Comparison of ENCODE assay signal across 29 mouse cellular contexts in the genomic region with DNA sequence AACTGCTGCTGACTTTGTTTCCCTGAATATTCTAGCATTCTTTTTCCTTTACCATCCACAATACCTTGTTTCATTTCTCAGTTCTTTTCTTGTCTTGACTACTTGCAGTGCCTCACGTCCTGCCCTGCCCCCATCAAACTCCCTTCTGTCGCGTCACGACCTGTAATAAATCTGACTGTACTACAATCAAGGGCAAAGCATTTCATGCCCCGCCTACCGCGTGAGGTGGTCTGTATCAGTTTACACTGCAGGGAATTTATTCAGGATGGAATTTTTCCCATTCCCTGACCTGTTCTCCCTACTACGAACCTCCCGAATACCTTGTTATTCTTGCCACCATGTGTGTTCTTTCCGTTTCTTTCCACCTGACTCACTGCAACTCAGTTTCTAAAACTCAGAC. TPM values are rescaled to one million over a fixed set of nuclear protein-coding genes. Genes with fewer than 3 reads are reported as not detected.
DNase-seq lines count a peak whose midpoint lies in the region; ATAC-seq lines count a peak whose summit lies in the region.
"Had no signal": no experiment of that assay in that cellular context is flagged by ENCODE, and none has a peak within 500 bp of the region (broad histone marks: within the 10 kb centered on the region; RNA-seq: fewer than 3 reads in every experiment).

No protein-coding gene starts in this region.

- H3K36me3 ChIP-seq in heart, embryonic 10.5 days, result no peaks in the 10 kb centered on the region
- no peaks in the 10 kb centered on the region for H3K36me3 ChIP-seq in forebrain, embryonic 14.5 days (ENCODE audit: control insufficient read depth, insufficient read depth, low read length)
- H3K36me3 ChIP-seq: embryonic facial prominence, embryonic 13.5 days; forebrain, embryonic 15.5 days; limb, embryonic 13.5 days; liver, embryonic 13.5 days had no signal

- no peak overlapping the region for H3K9ac ChIP-seq in forebrain, embryonic 14.5 days (ENCODE audit: low read length)
- H3K9ac ChIP-seq: embryonic facial prominence, embryonic 13.5 days; forebrain, embryonic 15.5 days; limb, embryonic 13.5 days; liver, embryonic 13.5 days; lung, embryonic 14.5 days had no signal

- 72% methylated on average over 10 of the region's 10 CpGs for WGBS in heart, embryonic 10.5 days
- 86% methylated on average over 10 of the region's 10 CpGs for WGBS in forebrain, embryonic 14.5 days

- no peak overlapping the region for H3K4me2 ChIP-seq in forebrain, embryonic 14.5 days (ENCODE audit: low read length)
- H3K4me2 ChIP-seq: embryonic facial prominence, embryonic 13.5 days; forebrain, embryonic 15.5 days; heart, embryonic 11.5 days; limb, embryonic 13.5 days; liver, embryonic 13.5 days; lung, embryonic 14.5 days had no signal

- H3K4me1 ChIP-seq in heart, embryonic 10.5 days, result no peaks in the 10 kb centered on the region
- no peaks in the 10 kb centered on the region for H3K4me1 ChIP-seq in forebrain, embryonic 14.5 days (ENCODE audit: control insufficient read depth, insufficient read depth, low read length)
- H3K4me1 ChIP-seq: embryonic facial prominence, embryonic 13.5 days; forebrain, embryonic 15.5 days; liver, embryonic 13.5 days had no signal

- DNase-seq in heart, adult 11 months, result peak; percentile 64
- no peak for DNase-seq in heart, embryonic 10.5 days (ENCODE audit: low spot score)
- peak; percentile 47 for DNase-seq in adrenal gland, postnatal 10 days
- peak; percentile 14 for DNase-seq in embryo, embryonic 11.5 days (ENCODE audit: low read depth, low spot score)
- DNase-seq in mesoderm, embryonic 11.5 days (ENCODE audit: low read depth, low spot score), result peak; percentile 61
- no peak for DNase-seq in urinary bladder, adult 2 months (ENCODE audit: low spot score)
- DNase-seq in urinary bladder, postnatal 4 days (ENCODE audit: low spot score in 2 of 2), result no peak
- no peak for DNase-seq in forebrain, embryonic 14.5 days (ENCODE audit: low spot score)
- DNase-seq: cerebellum, adult 18-20 months; cerebellum, postnatal 25 days; gastrocnemius, postnatal 36 days; heart, postnatal 10 days; kidney, postnatal 14 days; layer of hippocampus, adult 9-11 months; liver, embryonic 13.5 days; lung, embryonic 14.5 days; lung, postnatal 36 days; retina, postnatal 1 day; thymus, postnatal 14 days had no signal

- ATAC-seq in forebrain, embryonic 14.5 days, result no peak
- ATAC-seq: forebrain, embryonic 15.5 days had no signal

- no peak overlapping the region for H3K27ac ChIP-seq in heart, embryonic 10.5 days
- H3K27ac ChIP-seq in forebrain, embryonic 14.5 days (ENCODE audit: low read depth, low read length), result no peak overlapping the region
- H3K27ac ChIP-seq: embryonic facial prominence, embryonic 13.5 days; forebrain, embryonic 15.5 days; left cerebral cortex, adult 2 months; limb, embryonic 13.5 days; liver, embryonic 13.5 days had no signal

- no peak overlapping the region for H3K4me3 ChIP-seq in heart, embryonic 10.5 days
- H3K4me3 ChIP-seq in forebrain, embryonic 14.5 days (ENCODE audit: low read depth, low read length), result no peak overlapping the region
- H3K4me3 ChIP-seq: embryonic facial prominence, embryonic 13.5 days; forebrain, embryonic 15.5 days; left cerebral cortex, adult 2 months; limb, embryonic 13.5 days; liver, embryonic 13.5 days had no signal

- no peaks in the 10 kb centered on the region for H3K9me3 ChIP-seq in heart, embryonic 10.5 days
- no peaks in the 10 kb centered on the region for H3K9me3 ChIP-seq in forebrain, embryonic 14.5 days (replicated peaks; ENCODE audit: control insufficient read depth, low read length)
- H3K9me3 ChIP-seq: embryonic facial prominence, embryonic 13.5 days; forebrain, embryonic 15.5 days; limb, embryonic 13.5 days; liver, embryonic 13.5 days had no signal

- no peaks in the 10 kb centered on the region for H3K27me3 ChIP-seq in heart, embryonic 10.5 days (ENCODE audit: insufficient read depth, poor library complexity, severe bottlenecking)
- H3K27me3 ChIP-seq in forebrain, embryonic 14.5 days (replicated peaks; ENCODE audit: control insufficient read depth, insufficient read depth, low read length), result no peaks in the 10 kb centered on the region
- H3K27me3 ChIP-seq: CH12.LX; embryonic facial prominence, embryonic 13.5 days; forebrain, embryonic 15.5 days; limb, embryonic 13.5 days; liver, embryonic 13.5 days had no signal

RNA-seq across cellular contexts. Expression of gene Tmem45b, which starts 12.1 kb away (rescaled TPM):
- 0.07 TPM in 1 of 2 replicates, not detected in the other for polyA plus RNA-seq in heart, embryonic 10.5 days (2016; fragmentation: Nextera tagmentation; extraction: Ambion mirVana)
- 10 to 100 TPM; 21.0 to 36.7 TPM for total RNA-seq in adrenal gland, postnatal 10 days (2021)
- 135 and 165 TPM in 2 replicates for polyA plus RNA-seq in urinary bladder, adult 2 months (2012; rRNA removed)
- polyA plus RNA-seq in forebrain, embryonic 14.5 days (2014; fragmentation: Nextera tagmentation; extraction: Ambion mirVana), result not detected in 2 replicates
- total RNA-seq: CH12.LX; left cerebral cortex, adult 2 months; megakaryocyte-erythroid progenitor cell, adult 5-6 weeks; MEL; midbrain, postnatal 0 days had no signal
- polyA plus RNA-seq: heart, embryonic 11.5 days; hindbrain, embryonic 11.5 days; limb, embryonic 13.5 days; liver, embryonic 13.5 days had no signal

Comparison
In these comparisons a context has a peak if more than half of its experiments do, and no peak if none do; other contexts are left out.
1. DNase-seq: peak in heart, adult 11 months (single experiment), adrenal gland, postnatal 10 days (single experiment), embryo, embryonic 11.5 days (single experiment) and mesoderm, embryonic 11.5 days (single experiment); none in heart, embryonic 10.5 days (single experiment), urinary bladder, adult 2 months (single experiment), urinary bladder, postnatal 4 days (0 of 2) and forebrain, embryonic 14.5 days (single experiment).
2. RNA of gene Tmem45b, which starts 12.1 kb away (polyA plus RNA-seq): 135 to 165 TPM in urinary bladder, adult 2 months; 0.07 TPM in heart, embryonic 10.5 days and not detected in forebrain, embryonic 14.5 days; every median in the first group is over 100 times any median in the second.